Mouse (Mus musculus) neural tube, embryonic 15.5 days (tissue): ENCODE results near the gene Fam168b. TPM values are rescaled to one million over a fixed set of nuclear protein-coding genes. Genes with fewer than 3 reads are reported as not detected.

Source experiments
- ATAC-seq: fragments of 200-750 bp; cut with Nextera tagmentation; 2 replicates; pipeline ENCODE4 v1.8.0; 2017; ENCODE audit warnings: mild to moderate bottlenecking, moderate TSS enrichment, moderate library complexity; ENCODE audit not compliant: low FRiP score
- H3K27ac ChIP-seq: fragments of 300-500 bp; sonication (generic); replicated peaks from 2 replicates; pipeline ENCODE4 v1.5.1; 2015; ENCODE audit warnings: mild to moderate bottlenecking, inconsistent platforms
- H3K27me3 ChIP-seq: fragments of 300-500 bp; sonication (generic); replicated peaks from 2 replicates; pipeline ENCODE4 v1.6.1; 2015; ENCODE audit warnings: inconsistent platforms
- H3K36me3 ChIP-seq: fragments of 300-500 bp; sonication (generic); 2 replicates; pipeline ENCODE4 v1.6.1; 2015; ENCODE audit warnings: inconsistent platforms
- H3K4me1 ChIP-seq: fragments of 300-500 bp; sonication (generic); 2 replicates; pipeline ENCODE4 v1.6.1; 2015; ENCODE audit warnings: inconsistent platforms
- H3K4me2 ChIP-seq: fragments of 300-500 bp; sonication (generic); 2 replicates; pipeline ENCODE4 v1.6.1; 2015; ENCODE audit warnings: inconsistent platforms, mild to moderate bottlenecking, moderate library complexity
- H3K4me3 ChIP-seq: fragments of 300-500 bp; sonication (generic); replicated peaks from 2 replicates; pipeline ENCODE4 v1.5.1; 2015; ENCODE audit warnings: mild to moderate bottlenecking, inconsistent platforms
- H3K9ac ChIP-seq: fragments of 300-500 bp; sonication (generic); replicated peaks from 2 replicates; pipeline ENCODE4 v1.6.1; 2015; ENCODE audit warnings: mild to moderate bottlenecking, inconsistent platforms
- H3K9me3 ChIP-seq: fragments of 300-500 bp; sonication (generic); replicated peaks from 2 replicates; pipeline ENCODE4 v1.6.1; 2016; ENCODE audit warnings: inconsistent platforms
- WGBS: fragments of 180-500 bp; shearing (Covaris S2); methylation state at CpG from one replicate; pipeline ENCODE4 v1.1.7; 2015; ENCODE audit warnings: mixed read lengths; 5-methylcytosine and 5-hydroxymethylcytosine counted together
- polyA plus RNA-seq: library from polyadenylated mRNA; unstranded; fragments of >200 nt; fragmentation: Nextera tagmentation; extraction: Ambion mirVana; gene quantifications from 2 replicates; pipeline ENCODE4 v1.2.1, GENCODE M21; 2015

Gene Fam168b
- polyA plus RNA-seq, 1 experiment from 2014 or later: 119 TPM

DNA sequence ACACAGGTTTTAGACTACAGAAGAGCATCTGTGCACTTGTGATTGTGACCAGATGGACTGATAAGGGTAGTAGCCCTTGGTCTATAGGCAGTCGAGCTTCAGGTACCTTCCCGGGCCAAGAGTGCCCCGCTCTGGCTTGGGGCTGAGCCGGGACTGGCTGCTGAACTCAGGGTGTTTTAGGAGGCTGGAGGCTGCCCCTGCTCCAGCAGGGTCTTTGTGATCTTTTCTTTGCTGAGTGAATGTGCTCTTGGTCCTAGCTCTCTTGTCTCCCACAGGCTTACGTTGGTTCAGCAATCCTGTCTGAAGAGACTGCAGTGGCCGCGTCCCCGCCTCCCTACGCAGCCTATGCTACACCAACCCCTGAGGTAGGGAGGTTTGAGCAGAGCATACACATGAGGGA lies 23.0 kb upstream of the Fam168b start:
- Histone ChIP-seq H3K4me2 (no peak overlapping the region), H3K9ac (no peak overlapping the region), H3K36me3 (peaks cover 69% of the 10 kb centered on the region), H3K27ac (no peak overlapping the region), H3K9me3 (no peaks in the 10 kb centered on the region), H3K4me1 (no peaks in the 10 kb centered on the region), H3K27me3 (no peaks in the 10 kb centered on the region), H3K4me3 (no peak overlapping the region)
- ATAC-seq: no peak
- 89% methylated on average over 9 of the region's 9 CpGs for WGBS

- WGBS: 91% methylated on average over 7 of the region's 7 CpGs
- Histone ChIP-seq H3K27ac (no peak overlapping the region), H3K4me1 (no peaks in the 10 kb centered on the region), H3K9ac (no peak overlapping the region), H3K9me3 (no peaks in the 10 kb centered on the region), H3K27me3 (no peaks in the 10 kb centered on the region), H3K36me3 (peaks cover 56% of the 10 kb centered on the region), H3K4me3 (no peak overlapping the region), H3K4me2 (no peak overlapping the region)
- no peak for ATAC-seq
Observed at GRCm38 (mm10) chr1:34864243-34864642, 21.4 kb upstream of the Fam168b start.

DNA sequence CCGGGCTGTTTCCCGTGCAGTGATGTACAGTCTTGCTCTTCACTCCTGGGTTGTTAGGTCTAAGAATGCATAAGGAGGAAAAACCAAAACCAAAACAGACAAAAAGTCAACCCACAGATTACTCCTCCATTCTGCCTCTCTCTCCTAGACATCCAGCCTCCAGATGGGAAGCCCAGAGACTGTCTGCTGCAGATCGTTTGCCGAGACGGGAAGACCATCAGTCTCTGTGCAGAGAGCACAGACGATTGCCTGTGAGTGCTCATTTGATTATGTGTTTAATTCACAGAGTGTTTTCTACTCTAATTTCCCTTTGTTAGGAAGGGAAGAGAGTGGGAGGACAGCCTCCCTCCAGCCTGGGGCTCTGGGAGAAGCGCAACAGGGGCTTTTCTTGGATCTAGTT lies 20.5 kb upstream of the Fam168b start:
- H3K4me2 ChIP-seq: no peak overlapping the region
- no peaks in the 10 kb centered on the region for H3K4me1 ChIP-seq
- no peak for ATAC-seq
- H3K27me3 ChIP-seq: no peaks in the 10 kb centered on the region
- no peak overlapping the region for H3K9ac ChIP-seq
- H3K4me3 ChIP-seq: no peak overlapping the region
- H3K36me3 ChIP-seq: peaks cover 46% of the 10 kb centered on the region
- WGBS: 89% methylated on average over 7 of the region's 7 CpGs
- H3K27ac ChIP-seq: no peak overlapping the region
- H3K9me3 ChIP-seq: no peaks in the 10 kb centered on the region

- Histone ChIP-seq H3K4me2 (no peak overlapping the region), H3K9me3 (no peaks in the 10 kb centered on the region), H3K27ac (no peak overlapping the region), H3K36me3 (peaks cover 43% of the 10 kb centered on the region), H3K4me1 (no peaks in the 10 kb centered on the region), H3K9ac (no peak overlapping the region), H3K4me3 (no peak overlapping the region), H3K27me3 (no peaks in the 10 kb centered on the region)
- WGBS: 96% methylated on average over 13 of the region's 13 CpGs
- ATAC-seq: no peak
Observed at GRCm38 (mm10) chr1:34862877-34863276, 20.0 kb upstream of the Fam168b start.

DNA sequence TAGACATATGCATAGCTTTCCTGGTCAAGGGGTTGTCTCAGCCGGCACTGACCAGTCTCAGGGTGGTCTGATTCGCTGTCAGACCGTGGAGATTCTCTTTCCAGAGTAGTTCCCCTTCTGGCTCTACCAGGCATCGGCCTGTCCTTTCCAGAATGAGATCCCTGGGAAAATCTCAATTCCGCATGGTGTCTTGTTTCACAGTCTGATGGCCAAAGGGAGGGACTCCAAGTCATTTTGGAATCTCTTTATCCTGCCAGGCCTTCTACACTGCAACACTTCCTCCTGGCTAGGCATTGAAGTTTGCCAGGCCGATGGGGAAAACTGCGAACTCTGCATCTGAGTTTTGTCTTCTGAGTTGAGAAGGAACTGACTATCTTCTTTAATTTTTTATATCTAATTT lies 17.3 kb upstream of the Fam168b start:
- ATAC-seq: no peak
- WGBS: 96% methylated on average over 7 of the region's 7 CpGs
- Histone ChIP-seq H3K27me3 (no peaks in the 10 kb centered on the region), H3K36me3 (peaks cover 31% of the 10 kb centered on the region), H3K4me2 (no peak overlapping the region), H3K4me1 (no peaks in the 10 kb centered on the region), H3K9me3 (no peaks in the 10 kb centered on the region), H3K9ac (no peak overlapping the region), H3K27ac (no peak overlapping the region), H3K4me3 (no peak overlapping the region)

DNA sequence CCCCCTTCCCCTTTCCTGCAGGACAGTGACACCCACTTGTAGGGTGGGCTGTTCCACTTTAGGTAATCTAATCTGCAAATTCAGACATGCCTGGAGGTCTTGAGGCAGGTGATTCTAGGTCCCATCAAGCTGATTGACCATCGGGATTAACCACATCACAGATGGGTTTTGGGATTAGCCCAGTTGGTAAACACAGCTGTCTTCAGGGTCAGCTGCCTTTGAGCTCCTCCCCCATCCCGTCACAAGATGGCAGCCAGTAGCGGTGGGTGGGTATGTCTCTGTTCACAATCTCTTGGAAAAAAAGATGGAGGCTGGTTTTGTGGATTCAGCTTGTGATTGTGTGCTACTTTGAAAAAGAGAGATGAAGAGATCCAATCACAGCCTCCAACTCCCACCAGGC lies 16.9 kb upstream of the Fam168b start:
- H3K9ac ChIP-seq: no peak overlapping the region
- no peaks in the 10 kb centered on the region for H3K9me3 ChIP-seq
- no peak overlapping the region for H3K27ac ChIP-seq
- H3K4me3 ChIP-seq: no peak overlapping the region
- H3K4me2 ChIP-seq: no peak overlapping the region
- ATAC-seq: no peak
- 97% methylated on average over 3 of the region's 3 CpGs for WGBS
- H3K4me1 ChIP-seq: no peaks in the 10 kb centered on the region
- no peaks in the 10 kb centered on the region for H3K27me3 ChIP-seq
- H3K36me3 ChIP-seq: peaks cover 26% of the 10 kb centered on the region

DNA sequence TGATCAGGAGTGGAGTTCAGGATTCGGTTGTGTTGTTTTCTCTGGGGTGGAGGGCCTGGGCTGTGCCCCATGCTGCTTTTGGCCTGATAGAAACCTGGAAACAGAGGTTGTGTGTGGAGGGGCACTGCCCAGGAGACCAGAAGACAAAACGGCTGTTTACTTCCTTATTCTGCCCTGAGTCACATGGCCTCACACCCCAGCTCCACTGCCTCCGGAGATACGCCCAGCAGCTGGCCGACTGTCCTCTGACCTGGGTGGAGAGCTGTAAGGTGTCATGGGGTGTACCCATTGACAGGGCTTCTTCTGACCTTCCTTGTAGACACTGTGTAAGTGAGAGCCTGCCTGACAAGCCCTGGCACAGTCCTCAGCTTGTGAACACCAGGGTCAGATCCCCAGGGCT lies 15.8 kb upstream of the Fam168b start:
- Histone ChIP-seq H3K4me2 (no peak overlapping the region), H3K27me3 (no peaks in the 10 kb centered on the region), H3K9me3 (no peaks in the 10 kb centered on the region), H3K9ac (no peak overlapping the region), H3K4me3 (no peak overlapping the region), H3K36me3 (peaks cover 17% of the 10 kb centered on the region), H3K4me1 (no peaks in the 10 kb centered on the region), H3K27ac (no peak overlapping the region)
- 80% methylated on average over 5 of the region's 5 CpGs for WGBS
- ATAC-seq: no peak

GRCm38 (mm10) chr1:34855056-34855739 lies 12.3 kb upstream of the Fam168b start:
- no peak overlapping the region for H3K27ac ChIP-seq
- no peaks in the 10 kb centered on the region for H3K36me3 ChIP-seq
- H3K4me3 ChIP-seq: no peak overlapping the region
- no peaks in the 10 kb centered on the region for H3K9me3 ChIP-seq
- H3K9ac ChIP-seq: no peak overlapping the region
- no peaks in the 10 kb centered on the region for H3K27me3 ChIP-seq
- peaks cover 28% of the 10 kb centered on the region for H3K4me1 ChIP-seq
- H3K4me2 ChIP-seq: no peak overlapping the region
- no peak for ATAC-seq
- 86% methylated on average over 12 of the region's 12 CpGs for WGBS

DNA sequence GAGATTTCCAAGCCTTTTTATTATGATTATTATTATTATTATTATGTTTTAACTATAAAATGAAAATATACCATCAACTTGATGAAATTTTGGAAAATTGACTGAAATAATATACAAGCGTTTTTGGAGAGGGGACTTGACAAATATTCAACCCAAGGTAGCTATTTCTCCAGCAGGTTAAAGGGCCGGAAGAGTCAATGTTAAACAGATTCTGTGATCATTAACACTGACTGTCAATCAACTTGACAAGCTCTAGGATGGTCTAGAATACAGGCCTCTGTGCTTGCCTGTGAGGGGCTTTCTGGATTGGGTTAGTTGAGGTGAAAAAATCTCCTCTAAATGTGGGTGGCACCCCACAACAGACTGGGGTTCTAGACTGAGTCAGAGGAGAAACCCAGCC lies 10.9 kb upstream of the Fam168b start:
- H3K9ac ChIP-seq: no peak overlapping the region
- no peaks in the 10 kb centered on the region for H3K27me3 ChIP-seq
- H3K27ac ChIP-seq: no peak overlapping the region
- no peak overlapping the region for H3K4me2 ChIP-seq
- H3K4me3 ChIP-seq: no peak overlapping the region
- ATAC-seq: no peak
- no peaks in the 10 kb centered on the region for H3K36me3 ChIP-seq
- 96% methylated on average over 2 of the region's 2 CpGs for WGBS
- H3K9me3 ChIP-seq: no peaks in the 10 kb centered on the region
- H3K4me1 ChIP-seq: peaks cover 36% of the 10 kb centered on the region

GRCm38 (mm10) chr1:34852116-34852878 lies 9.4 kb upstream of the Fam168b start:
- Histone ChIP-seq H3K9ac (no peak overlapping the region), H3K4me3 (0 out of 2 replicates have a peak overlapping the region, but pooled peaks have one; percentile 86), H3K4me2 (peak overlapping the region; percentile 68), H3K4me1 (peaks cover 36% of the 10 kb centered on the region), H3K36me3 (no peaks in the 10 kb centered on the region), H3K27me3 (no peaks in the 10 kb centered on the region), H3K27ac (peak overlapping the region; percentile 14), H3K9me3 (no peaks in the 10 kb centered on the region)
- no peak for ATAC-seq
- WGBS: 84% methylated on average over 11 of the region's 11 CpGs

DNA sequence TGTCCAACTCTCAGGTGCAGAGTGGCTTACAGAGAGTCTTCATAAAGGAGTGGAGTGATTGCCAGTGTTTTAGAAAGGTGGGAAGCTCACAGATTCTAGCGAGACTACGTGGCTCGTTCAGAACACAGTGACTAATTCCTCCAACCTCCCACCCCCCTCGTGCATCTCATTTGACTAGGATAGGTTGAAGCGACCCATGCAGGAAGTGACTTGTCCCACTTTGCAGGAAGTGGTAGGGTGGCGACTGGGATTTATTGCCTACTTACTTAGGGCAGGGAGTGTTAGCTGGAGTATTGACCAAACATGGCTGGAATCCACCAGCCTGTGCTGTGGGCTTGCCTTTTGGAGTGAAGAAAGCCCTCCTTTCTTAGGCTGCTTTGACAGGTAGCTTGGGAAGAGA lies 8.7 kb upstream of the Fam168b start:
- Histone ChIP-seq H3K9ac (0 out of 2 replicates have a peak overlapping the region, but pooled peaks have one; percentile 26), H3K27me3 (no peaks in the 10 kb centered on the region), H3K27ac (no peak overlapping the region; the same call in 1 of the 2 replicates), H3K4me3 (peak overlapping the region; percentile 86), H3K4me1 (peaks cover 36% of the 10 kb centered on the region), H3K36me3 (no peaks in the 10 kb centered on the region), H3K9me3 (no peaks in the 10 kb centered on the region), H3K4me2 (peak overlapping the region; percentile 68)
- no peak for ATAC-seq
- whole genome bisulfite sequencing: 49% methylated on average over 6 of the region's 6 CpGs
